Mouse (Mus musculus) midbrain, embryonic 13.5 days (tissue): ENCODE measurements around the gene Dip2b. TPM values are rescaled to one million over a fixed set of nuclear protein-coding genes. Genes with fewer than 3 reads are reported as not detected.

Experiments
- ATAC-seq: fragments of 200-750 bp; cut with Nextera tagmentation; 2 replicates; pipeline ENCODE4 v1.8.0; 2017; ENCODE audit warnings: mild to moderate bottlenecking, moderate TSS enrichment, moderate library complexity
- H3K27ac ChIP-seq: fragments of 300-500 bp; sonication (generic); 2 replicates; pipeline ENCODE4 v1.5.1; 2015; ENCODE audit warnings: inconsistent platforms, mild to moderate bottlenecking, moderate library complexity
- H3K27me3 ChIP-seq: fragments of 300-500 bp; sonication (generic); 2 replicates; pipeline ENCODE4 v1.6.1; 2015; ENCODE audit warnings: mild to moderate bottlenecking, inconsistent platforms
- H3K36me3 ChIP-seq: fragments of 300-500 bp; sonication (generic); 2 replicates; pipeline ENCODE4 v1.6.1; 2015; ENCODE audit warnings: mild to moderate bottlenecking, inconsistent platforms
- H3K4me1 ChIP-seq: fragments of 300-500 bp; sonication (generic); replicated peaks from 2 replicates; pipeline ENCODE4 v1.6.1; 2015; ENCODE audit warnings: inconsistent platforms
- H3K4me2 ChIP-seq: fragments of 300-500 bp; sonication (generic); replicated peaks from 2 replicates; pipeline ENCODE4 v1.6.1; 2015; ENCODE audit warnings: moderate library complexity, mild to moderate bottlenecking, inconsistent platforms
- H3K4me3 ChIP-seq: fragments of 300-500 bp; sonication (generic); replicated peaks from 2 replicates; pipeline ENCODE4 v1.5.1; 2015; ENCODE audit warnings: mild to moderate bottlenecking, inconsistent platforms
- H3K9ac ChIP-seq: fragments of 300-500 bp; sonication (generic); replicated peaks from 2 replicates; pipeline ENCODE4 v1.6.1; 2015; ENCODE audit warnings: mild to moderate bottlenecking, inconsistent platforms
- H3K9me3 ChIP-seq: fragments of 300-500 bp; sonication (generic); 2 replicates; pipeline ENCODE4 v1.6.1; 2016; ENCODE audit warnings: mild to moderate bottlenecking, inconsistent platforms
- WGBS: fragments of 180-500 bp; shearing (Covaris S2); methylation state at CpG from one replicate; pipeline ENCODE4 v1.1.7; 2015; 5-methylcytosine and 5-hydroxymethylcytosine counted together
- polyA plus RNA-seq: library from polyadenylated mRNA; unstranded; fragments of >200 nt; fragmentation: Nextera tagmentation; extraction: Ambion mirVana; gene quantifications from 2 replicates; pipeline ENCODE4 v1.2.1, GENCODE M21; 2015

The Dip2b gene
- polyA plus RNA-seq, 1 experiment from 2014 or later, result 24.1 TPM

GRCm38 (mm10) chr15:100265586-100266325 is 227.3 kb downstream of the Dip2b start:
- WGBS, result 82% methylated on average over 4 of the region's 5 CpGs
- no peak overlapping the region for H3K9ac ChIP-seq
- H3K27me3 ChIP-seq, result 0 out of 2 replicates have a peak, but pooled peaks cover 8% of the 10 kb centered on the region
- H3K27ac ChIP-seq, result no peak overlapping the region
- peaks cover 15% of the 10 kb centered on the region for H3K36me3 ChIP-seq
- H3K4me1 ChIP-seq, result 0 out of 2 replicates have a peak, but pooled peaks cover 4% of the 10 kb centered on the region
- H3K9me3 ChIP-seq, result no peaks in the 10 kb centered on the region
- H3K4me2 ChIP-seq, result no peak overlapping the region
- no peak overlapping the region for H3K4me3 ChIP-seq
- ATAC-seq, result no peak

DNA sequence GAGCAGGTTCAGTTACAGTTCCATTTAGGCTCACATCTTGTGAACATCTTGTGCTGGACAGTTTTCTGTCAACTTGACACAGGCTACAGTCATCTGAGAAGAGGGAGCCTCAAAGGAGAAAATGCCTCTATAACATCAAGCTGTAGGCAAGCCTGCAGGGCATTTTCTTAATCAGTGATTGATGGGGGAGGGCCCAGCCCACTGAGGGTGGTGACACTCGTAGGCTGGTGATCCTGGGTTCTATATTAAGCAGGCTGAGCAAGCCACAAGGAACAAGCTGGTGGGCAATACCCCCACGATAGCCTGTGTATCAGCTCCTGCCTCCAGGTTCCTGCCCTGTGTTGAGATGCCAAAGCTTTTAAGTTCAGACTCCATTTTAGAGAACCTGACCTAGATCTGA is 230.5 kb downstream of the Dip2b start:
- H3K4me3 ChIP-seq, result no peak overlapping the region
- ATAC-seq, result no peak
- H3K27ac ChIP-seq, result no peak overlapping the region
- 0 out of 2 replicates have a peak, but pooled peaks cover 8% of the 10 kb centered on the region for H3K27me3 ChIP-seq
- 81% methylated on average over 2 of the region's 2 CpGs for WGBS
- 0 out of 2 replicates have a peak, but pooled peaks cover 4% of the 10 kb centered on the region for H3K4me1 ChIP-seq
- H3K9ac ChIP-seq, result no peak overlapping the region
- H3K4me2 ChIP-seq, result no peak overlapping the region
- H3K9me3 ChIP-seq, result peaks cover 6% of the 10 kb centered on the region
- H3K36me3 ChIP-seq, result no peaks in the 10 kb centered on the region

Other genes with a start within 250 kb of the Dip2b start
- 17.1 and 17.2 TPM in 2 replicates for gene Lima1, start 163.2 kb upstream of the Dip2b start, polyA plus RNA-seq
- not detected in 2 replicates for gene Fam186a, start 71.6 kb upstream of the Dip2b start, polyA plus RNA-seq
- 25.1 and 27.1 TPM in 2 replicates for gene Larp4, start 68.6 kb upstream of the Dip2b start, polyA plus RNA-seq
- gene Atf1, start 189.2 kb downstream of the Dip2b start, polyA plus RNA-seq, result 19.6 and 19.9 TPM in 2 replicates
- gene Tmprss12, start 242.2 kb downstream of the Dip2b start, polyA plus RNA-seq, result not detected in 2 replicates